Mouse (Mus musculus) lung, adult 2 months (tissue): ENCODE results near the gene Thsd4. TPM values are rescaled to one million over a fixed set of nuclear protein-coding genes. Genes with fewer than 3 reads are reported as not detected.

Experiments used
- DNase-seq: peaks from one replicate; pipeline ENCODE4 v3.0.0; 2022
- H3K4me1 ChIP-seq: fragments of 200-500 bp; 2 replicates; pipeline ENCODE4 v1.6.1; 2011; ENCODE audit warnings: low read length; ENCODE audit not compliant: control insufficient read depth, insufficient read depth
- H3K4me3 ChIP-seq: fragments of 200-500 bp; replicated peaks from 2 replicates; pipeline ENCODE3; 2011; ENCODE audit warnings: low read depth, mild to moderate bottlenecking, control low read depth, low read length; ENCODE audit errors: extremely low read depth
- CTCF ChIP-seq: fragments of 200-500 bp; IDR thresholded peaks from 2 replicates; pipeline ENCODE4 v1.5.1; 2011; ENCODE audit warnings: mild to moderate bottlenecking, low read length, control low read depth; ENCODE audit not compliant: insufficient read depth
- POLR2A ChIP-seq: fragments of 200-500 bp; IDR thresholded peaks from 2 replicates; pipeline ENCODE4 v1.6.1; 2011; ENCODE audit warnings: low read depth, mild to moderate bottlenecking, control low read depth, low read length, borderline replicate concordance; ENCODE audit errors: extremely low read depth
- WGBS: fragments of 180-500 bp; shearing (Covaris S2); methylation state at CpG from one replicate; pipeline ENCODE4 v1.1.7; 2018; 5-methylcytosine and 5-hydroxymethylcytosine counted together
- polyA plus RNA-seq: library from polyadenylated mRNA; depleted of rRNA; stranded (reverse); fragments of >200 nt; gene quantifications from 2 replicates; pipeline ENCODE4 v1.2.3, GENCODE M21; 2012

Thsd4 gene
- polyA plus RNA-seq, 1 experiment, result 27.2 TPM

GRCm38 (mm10) chr9:60400001-60400400 lies 121.8 kb downstream of the Thsd4 start:
- WGBS, result 95% methylated on average over 8 of the region's 8 CpGs
- TF ChIP-seq CTCF (no peak), POLR2A (no peak)

GRCm38 (mm10) chr9:60398073-60398472 lies 123.8 kb downstream of the Thsd4 start:
- DNase-seq, result no peak
- Histone ChIP-seq H3K4me1 (no peaks in the 10 kb centered on the region), H3K4me3 (no peak overlapping the region)
- 40% methylated on average over 2 of the region's 2 CpGs for WGBS
- TF ChIP-seq CTCF (no peak), POLR2A (no peak)

More at GRCm38 (mm10) chr9:60400001-60400400, 121.8 kb downstream of the Thsd4 start:
- H3K4me3 ChIP-seq, result no peak overlapping the region
- no peaks in the 10 kb centered on the region for H3K4me1 ChIP-seq
- DNase-seq, result no peak

DNA sequence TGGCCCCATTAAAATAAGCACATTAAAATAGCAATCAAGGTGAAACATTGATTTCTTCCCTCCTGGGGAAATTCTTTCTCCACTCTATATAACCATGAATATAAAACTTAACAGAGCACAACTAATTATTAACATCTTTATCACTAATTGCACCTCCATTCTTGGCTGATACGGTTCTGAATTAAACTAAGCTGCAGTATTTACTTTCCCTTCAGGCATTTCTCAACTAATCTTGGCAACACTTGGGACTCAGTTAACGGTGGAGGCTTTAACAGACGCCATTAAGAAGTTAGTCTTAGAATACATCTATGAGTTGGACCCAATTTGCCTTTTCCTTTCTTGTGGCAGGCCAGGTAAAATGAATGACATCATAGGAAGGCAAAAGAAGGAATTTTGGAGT lies 125.8 kb downstream of the Thsd4 start:
- no peak overlapping the region for H3K4me3 ChIP-seq
- no peaks in the 10 kb centered on the region for H3K4me1 ChIP-seq
- TF ChIP-seq CTCF (no peak), POLR2A (no peak)
- WGBS, result 51% methylated on average over 3 of the region's 3 CpGs
- no peak for DNase-seq

DNA sequence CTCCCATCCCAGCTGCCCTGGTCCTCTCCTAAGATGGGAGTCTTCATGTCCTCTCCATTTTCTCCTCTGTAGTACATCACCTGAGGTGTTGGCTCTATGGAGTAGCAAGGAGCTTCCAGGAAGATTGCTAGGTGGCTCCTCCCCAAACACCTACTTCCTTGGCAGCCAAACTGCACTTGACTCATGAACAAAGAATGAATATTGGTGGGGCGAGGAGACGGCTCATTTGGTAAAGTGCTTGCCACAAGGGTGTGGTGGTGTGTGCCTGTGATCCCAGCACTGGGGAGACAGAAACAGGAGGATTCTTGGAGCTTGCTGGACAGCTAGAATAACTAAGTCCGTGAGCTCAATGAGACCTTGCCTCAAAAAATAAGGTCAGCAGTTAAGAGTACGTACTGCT lies 128.9 kb downstream of the Thsd4 start:
- Histone ChIP-seq H3K4me3 (no peak overlapping the region), H3K4me1 (no peaks in the 10 kb centered on the region)
- 72% methylated on average over 4 of the region's 4 CpGs for WGBS
- no peak for DNase-seq
- TF ChIP-seq POLR2A (no peak), CTCF (no peak)

- no peak overlapping the region for H3K4me3 ChIP-seq
- 65% methylated on average over 6 of the region's 6 CpGs for WGBS
- TF ChIP-seq POLR2A (no peak), CTCF (no peak)
- H3K4me1 ChIP-seq, result no peaks in the 10 kb centered on the region
- no peak for DNase-seq
Measured at GRCm38 (mm10) chr9:60384751-60385150, 137.1 kb downstream of the Thsd4 start.

DNA sequence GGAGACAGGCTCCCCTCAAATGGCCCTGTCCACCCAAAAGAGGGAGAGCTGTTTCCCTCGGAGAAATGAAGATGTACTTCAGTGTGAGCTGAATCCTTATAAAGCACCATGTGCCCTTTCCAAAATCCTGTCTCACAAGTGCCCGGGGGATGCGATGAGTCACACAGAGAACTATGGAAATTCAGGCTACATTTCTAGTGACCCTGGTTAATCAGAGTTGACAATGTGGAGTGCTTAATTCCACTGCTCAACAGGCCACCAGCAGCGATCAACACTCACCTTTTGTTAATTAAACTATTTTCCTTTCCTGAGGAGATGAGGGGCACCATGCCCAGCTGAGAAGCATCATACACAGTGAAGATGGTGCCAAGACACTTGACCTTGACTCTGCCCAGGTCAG lies 138.9 kb downstream of the Thsd4 start:
- no peak for DNase-seq
- H3K4me3 ChIP-seq, result no peak overlapping the region
- no peak for TF ChIP-seq CTCF
- no peak for TF ChIP-seq POLR2A
- H3K4me1 ChIP-seq, result no peaks in the 10 kb centered on the region
- 51% methylated on average over 4 of the region's 4 CpGs for WGBS

DNA sequence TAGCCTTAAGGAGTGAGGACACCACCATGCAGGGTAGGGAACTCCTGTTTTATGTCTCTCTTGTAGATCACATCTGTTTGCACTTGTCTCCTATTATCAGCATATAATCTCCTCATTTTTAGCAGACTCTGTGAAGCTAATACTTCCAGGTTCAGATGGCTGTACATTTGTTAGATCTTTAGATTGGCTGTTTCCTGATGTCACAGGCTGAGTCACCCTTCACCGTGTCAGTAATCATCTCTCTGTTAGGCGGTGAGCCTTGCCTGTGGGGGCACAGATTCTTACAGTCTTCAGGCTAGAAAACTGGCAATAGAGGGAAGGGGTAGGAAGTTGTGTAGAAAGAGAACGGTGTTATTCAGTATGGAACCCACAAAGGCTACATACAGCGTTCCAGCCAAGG lies 139.3 kb downstream of the Thsd4 start:
- Histone ChIP-seq H3K4me1 (no peaks in the 10 kb centered on the region), H3K4me3 (no peak overlapping the region)
- TF ChIP-seq CTCF (no peak), POLR2A (no peak)
- 68% methylated on average over 4 of the region's 4 CpGs for WGBS
- DNase-seq, result no peak

DNA sequence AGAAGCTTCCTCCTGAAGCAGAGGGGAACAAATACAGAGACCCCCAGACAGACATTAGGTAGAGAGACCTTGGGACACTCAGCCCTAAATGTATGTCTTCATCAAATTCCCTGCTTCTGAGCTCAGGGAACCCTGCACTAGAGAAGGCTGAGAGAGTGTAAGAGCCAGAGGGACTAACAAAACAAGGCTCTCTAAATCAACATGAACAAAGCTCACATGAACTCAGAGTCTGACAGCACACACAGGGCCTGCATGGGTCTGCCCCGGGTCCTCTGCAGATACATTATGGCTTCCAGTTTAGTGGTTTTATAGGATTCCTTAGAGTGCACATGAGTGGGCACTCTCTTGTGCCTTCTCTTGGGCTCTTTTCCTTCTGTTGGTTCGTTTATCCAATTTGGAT lies 140.8 kb downstream of the Thsd4 start:
- Histone ChIP-seq H3K4me1 (no peaks in the 10 kb centered on the region), H3K4me3 (no peak overlapping the region)
- WGBS, result 78% methylated on average over 2 of the region's 2 CpGs
- no peak for DNase-seq
- TF ChIP-seq CTCF (no peak), POLR2A (no peak)

DNA sequence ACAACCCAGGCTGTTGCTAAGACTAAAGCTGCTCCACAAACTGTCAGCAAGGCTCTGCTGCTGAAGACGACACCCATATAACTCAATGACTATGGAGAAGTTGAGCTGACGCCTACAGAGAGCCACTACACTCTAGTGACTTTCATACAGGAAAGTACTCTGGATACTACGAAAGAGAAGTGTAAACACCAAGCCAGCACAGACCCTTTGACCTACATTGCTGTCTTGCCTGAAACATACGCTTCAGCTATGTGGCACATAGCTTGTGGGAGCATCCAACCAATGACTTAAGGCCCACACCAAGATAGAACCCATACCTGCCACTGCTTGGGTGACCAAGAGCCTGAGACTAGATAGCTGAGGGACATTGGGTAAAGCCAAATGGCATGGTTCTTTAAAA lies 141.3 kb downstream of the Thsd4 start:
- no peak for TF ChIP-seq CTCF
- no peak for TF ChIP-seq POLR2A
- 70% methylated on average over 4 of the region's 4 CpGs for WGBS

DNA sequence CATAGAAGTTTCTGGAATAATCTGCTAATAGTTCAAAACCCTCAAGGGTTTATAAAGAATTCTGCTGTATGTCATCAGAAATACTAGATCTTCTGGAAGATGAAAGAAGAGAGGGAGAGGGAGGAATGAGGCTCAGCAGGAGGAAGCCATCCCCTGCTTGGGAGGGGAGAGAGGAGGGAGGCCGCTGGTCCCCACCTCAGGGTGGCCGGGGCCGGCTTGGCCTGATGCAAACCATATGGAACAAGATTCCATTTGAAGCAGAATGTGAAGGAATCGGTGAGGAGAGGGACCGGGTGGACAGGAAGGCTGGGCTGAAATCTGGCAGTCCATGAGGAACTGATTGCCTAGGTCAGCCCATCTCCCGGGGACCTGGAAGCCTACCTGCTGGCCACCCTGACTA lies 143.6 kb downstream of the Thsd4 start:
- no peak for TF ChIP-seq POLR2A
- TF ChIP-seq CTCF, result no peak
- H3K4me3 ChIP-seq, result no peak overlapping the region
- no peaks in the 10 kb centered on the region for H3K4me1 ChIP-seq
- 70% methylated on average over 6 of the region's 6 CpGs for WGBS
- no peak for DNase-seq

More for the DNA sequence above, 141.3 kb downstream of the Thsd4 start:
- Histone ChIP-seq H3K4me3 (no peak overlapping the region), H3K4me1 (no peaks in the 10 kb centered on the region)
- no peak for DNase-seq
